Mouse (Mus musculus): ENCODE measurements at regions not wholly inside any gene's neighbourhood (a gene's known extent, or its start where the extent isn't known, plus 50 kb on each side); places are given as distances from the start of the nearest gene placed in this dataset.

DNA sequence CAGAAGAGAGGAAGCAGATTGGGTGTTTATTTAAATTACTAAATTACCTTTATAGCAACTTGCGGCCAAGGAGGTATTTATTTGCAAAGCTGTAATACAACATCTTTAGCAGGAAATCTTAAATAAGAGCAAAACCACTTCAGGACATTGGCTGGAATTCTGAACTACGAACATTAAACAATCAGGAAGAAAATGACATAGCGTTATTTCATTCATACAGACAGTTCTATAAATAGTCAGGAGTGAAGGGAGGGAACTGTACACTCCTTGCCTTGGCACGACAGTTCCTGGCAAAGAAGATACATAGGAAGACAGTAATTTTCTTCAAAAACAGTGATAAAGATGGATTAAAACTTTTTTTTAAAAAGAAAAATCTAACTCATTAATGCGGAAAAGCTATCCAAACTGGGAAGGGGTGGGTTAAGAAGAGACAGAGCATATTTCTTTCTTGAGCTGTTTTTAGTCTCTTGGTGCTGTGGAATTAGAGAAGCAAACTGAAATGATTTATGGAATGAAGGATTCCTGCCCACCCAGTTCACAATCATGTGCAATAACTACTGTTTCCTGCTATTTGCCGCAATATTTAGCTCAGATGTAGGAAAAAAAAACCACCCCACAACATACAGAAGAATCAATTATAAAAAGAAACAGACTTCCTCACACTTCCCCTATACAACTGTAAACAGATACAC, 147.9 kb downstream of the Mbl2 start:
- no peak for DNase-seq (ENCODE audit: low spot score)
- WGBS, result 79% methylated on average over 6 of the region's 6 CpGs

DNA sequence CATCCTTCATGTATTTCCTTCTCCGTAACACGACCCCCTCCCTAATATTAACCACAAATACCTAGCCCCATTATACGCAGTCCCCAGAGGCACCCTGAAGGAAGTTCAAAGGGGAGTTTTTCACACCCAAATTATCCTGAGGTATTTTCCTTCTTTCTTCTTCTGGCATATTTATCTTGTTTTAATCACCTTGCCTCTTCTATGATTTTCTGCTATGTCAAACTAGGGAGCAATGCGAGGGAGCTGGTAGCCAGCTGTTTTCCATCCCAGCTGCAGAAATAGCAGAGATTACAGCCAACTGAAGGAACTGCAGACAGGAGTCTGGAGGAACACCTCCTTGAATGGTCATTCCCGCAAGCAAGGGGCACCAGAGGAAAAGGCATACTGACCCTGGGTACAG, 155.7 kb downstream of the Dkk1 start:
- ATAC-seq (ENCODE audit: insufficient read depth, low FRiP score, low TSS enrichment) (no peak), DNase-seq (ENCODE audit: low spot score) (no peak)
- H3K9ac ChIP-seq (ENCODE audit: low read length), result no peak overlapping the region
- H3K27ac ChIP-seq (ENCODE audit: low read depth, low read length), result no peak overlapping the region
- 64% methylated on average over 5 of the region's 5 CpGs for WGBS
- H3K27me3 ChIP-seq (ENCODE audit: control insufficient read depth, insufficient read depth, low read length), result no peaks in the 10 kb centered on the region
- no peaks in the 10 kb centered on the region for H3K9me3 ChIP-seq (ENCODE audit: control insufficient read depth, low read length)
- no peak overlapping the region for H3K4me3 ChIP-seq (ENCODE audit: low read depth, low read length)
- H3K4me2 ChIP-seq (ENCODE audit: low read depth), result no peak overlapping the region
- no peaks in the 10 kb centered on the region for H3K4me1 ChIP-seq (ENCODE audit: control insufficient read depth, insufficient read depth, low read length)
- no peaks in the 10 kb centered on the region for H3K36me3 ChIP-seq (ENCODE audit: control insufficient read depth, insufficient read depth, low read length)

More for the DNA sequence above, 147.9 kb downstream of the Mbl2 start:
- no peak for ATAC-seq (ENCODE audit: insufficient read depth, low FRiP score, low TSS enrichment)
- no peaks in the 10 kb centered on the region for H3K4me1 ChIP-seq (ENCODE audit: control insufficient read depth, insufficient read depth, low read length)
- H3K9ac ChIP-seq (ENCODE audit: low read length), result no peak overlapping the region
- H3K27me3 ChIP-seq (ENCODE audit: control insufficient read depth, insufficient read depth, low read length), result no peaks in the 10 kb centered on the region
- no peak overlapping the region for H3K4me2 ChIP-seq (ENCODE audit: low read depth)
- H3K9me3 ChIP-seq (ENCODE audit: control insufficient read depth, low read length), result no peaks in the 10 kb centered on the region
- no peaks in the 10 kb centered on the region for H3K36me3 ChIP-seq (ENCODE audit: control insufficient read depth, insufficient read depth, low read length)
- H3K4me3 ChIP-seq (ENCODE audit: low read depth, low read length), result no peak overlapping the region
- no peak overlapping the region for H3K27ac ChIP-seq (ENCODE audit: low read depth, low read length)

DNA sequence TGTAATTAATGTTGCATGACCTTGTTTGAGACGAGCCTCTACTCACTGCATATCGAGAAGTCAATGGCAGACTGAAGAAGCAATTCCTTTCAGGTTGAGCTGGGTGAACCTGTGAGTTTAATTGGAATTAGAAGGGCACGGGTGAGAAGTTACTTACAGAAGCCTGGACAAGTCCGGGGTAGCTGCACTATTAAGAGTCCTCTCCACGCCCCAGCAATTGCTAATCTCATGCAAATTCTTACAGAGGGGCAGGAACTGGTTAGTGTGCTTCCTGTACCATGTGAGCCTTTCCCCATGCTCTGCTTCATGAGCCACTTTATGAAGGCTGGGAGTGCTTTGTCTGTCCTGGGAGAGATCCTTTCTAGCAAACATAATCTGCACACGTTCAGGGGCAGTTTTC, 142.5 kb downstream of the Dkk1 start:
- Histone ChIP-seq H3K4me3 (ENCODE audit: low read depth, low read length) (no peak overlapping the region), H3K9ac (ENCODE audit: low read length) (no peak overlapping the region), H3K36me3 (ENCODE audit: control insufficient read depth, insufficient read depth, low read length) (no peaks in the 10 kb centered on the region), H3K4me2 (ENCODE audit: low read depth) (no peak overlapping the region), H3K27me3 (ENCODE audit: control insufficient read depth, insufficient read depth, low read length) (no peaks in the 10 kb centered on the region), H3K27ac (ENCODE audit: low read depth, low read length) (no peak overlapping the region), H3K9me3 (ENCODE audit: control insufficient read depth, low read length) (no peaks in the 10 kb centered on the region), H3K4me1 (ENCODE audit: control insufficient read depth, insufficient read depth, low read length) (no peaks in the 10 kb centered on the region)
- no peak for ATAC-seq (ENCODE audit: insufficient read depth, low FRiP score, low TSS enrichment)
- DNase-seq (ENCODE audit: low spot score), result no peak
- WGBS, result 86% methylated on average over 6 of the region's 6 CpGs

DNA sequence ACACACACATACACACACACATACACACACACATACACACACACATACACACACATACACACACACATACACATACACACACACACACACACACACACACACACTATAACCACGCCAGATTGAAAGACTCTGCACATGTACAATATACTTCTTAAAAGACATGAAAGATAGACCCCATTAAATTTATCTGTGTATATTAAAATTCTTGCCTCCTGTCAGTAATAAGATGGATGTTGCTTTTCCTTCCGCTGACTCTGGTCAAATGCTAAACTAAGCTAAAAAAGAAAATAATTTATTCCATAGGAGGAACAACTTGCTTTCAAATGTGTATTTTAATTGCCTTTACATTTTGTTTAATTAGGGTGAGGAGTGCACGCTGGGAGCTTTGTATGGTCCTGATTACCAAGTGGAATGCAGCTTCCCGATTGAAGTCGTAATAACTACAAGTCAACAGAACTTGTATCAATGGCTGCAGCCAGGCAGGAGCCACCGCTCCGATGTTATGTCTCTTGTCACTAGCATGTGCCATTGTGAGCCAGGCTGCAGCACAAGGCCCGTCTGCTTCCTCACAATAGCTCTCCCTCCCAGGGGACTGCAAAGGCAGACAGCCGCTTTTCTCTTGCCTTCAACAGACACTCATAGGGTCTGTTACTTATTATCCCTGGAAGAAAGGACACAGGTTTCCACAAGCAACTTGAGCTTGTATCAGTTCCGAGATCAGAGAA, 129.7 kb downstream of the Dkk1 start:
- no peak overlapping the region for H3K4me3 ChIP-seq (ENCODE audit: low read depth, low read length)
- no peaks in the 10 kb centered on the region for H3K36me3 ChIP-seq (ENCODE audit: control insufficient read depth, insufficient read depth, low read length)
- no peaks in the 10 kb centered on the region for H3K27me3 ChIP-seq (ENCODE audit: control insufficient read depth, insufficient read depth, low read length)
- no peak overlapping the region for H3K27ac ChIP-seq (ENCODE audit: low read depth, low read length)
- no peaks in the 10 kb centered on the region for H3K4me1 ChIP-seq (ENCODE audit: control insufficient read depth, insufficient read depth, low read length)
- peak overlapping the region; percentile 7; the same call in 1 of the 2 replicates for H3K4me2 ChIP-seq (ENCODE audit: low read depth)
- no peak overlapping the region for H3K9ac ChIP-seq (ENCODE audit: low read length)
- H3K9me3 ChIP-seq (ENCODE audit: control insufficient read depth, low read length), result no peaks in the 10 kb centered on the region
- DNase-seq (ENCODE audit: low spot score) (peak; percentile 75), ATAC-seq (ENCODE audit: insufficient read depth, low FRiP score, low TSS enrichment) (peak; percentile 91)
- WGBS, result 23% methylated on average over 10 of the region's 10 CpGs

DNA sequence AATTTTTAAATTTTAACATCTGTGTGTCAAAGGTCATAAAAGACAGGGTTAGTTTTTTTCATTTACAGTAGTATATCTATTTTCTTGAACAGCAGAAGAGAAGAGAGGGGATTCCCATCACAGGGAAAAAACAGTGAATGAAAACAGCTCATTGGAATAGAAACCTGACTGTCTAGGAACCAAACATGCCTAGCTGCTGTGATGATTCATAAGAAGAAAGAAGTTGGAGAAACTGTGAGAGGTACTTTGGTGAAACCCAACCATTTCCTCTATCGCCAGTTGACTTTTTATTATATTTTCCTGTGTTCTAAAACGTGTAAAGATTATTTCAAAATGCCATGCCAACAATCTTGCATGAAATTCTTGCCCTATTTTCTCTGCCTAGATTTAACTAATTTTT, 123.8 kb downstream of the Dkk1 start:
- DNase-seq (ENCODE audit: low spot score) (no peak), ATAC-seq (ENCODE audit: insufficient read depth, low FRiP score, low TSS enrichment) (no peak)
- H3K9ac ChIP-seq (ENCODE audit: low read length), result no peak overlapping the region
- H3K4me3 ChIP-seq (ENCODE audit: low read depth, low read length), result no peak overlapping the region
- WGBS, result 89% methylated on average over 2 of the region's 2 CpGs
- no peak overlapping the region for H3K27ac ChIP-seq (ENCODE audit: low read depth, low read length)
- H3K9me3 ChIP-seq (ENCODE audit: control insufficient read depth, low read length), result no peaks in the 10 kb centered on the region
- H3K36me3 ChIP-seq (ENCODE audit: control insufficient read depth, insufficient read depth, low read length), result no peaks in the 10 kb centered on the region
- no peaks in the 10 kb centered on the region for H3K27me3 ChIP-seq (ENCODE audit: control insufficient read depth, insufficient read depth, low read length)
- H3K4me2 ChIP-seq (ENCODE audit: low read depth), result no peak overlapping the region
- H3K4me1 ChIP-seq (ENCODE audit: control insufficient read depth, insufficient read depth, low read length), result no peaks in the 10 kb centered on the region

DNA sequence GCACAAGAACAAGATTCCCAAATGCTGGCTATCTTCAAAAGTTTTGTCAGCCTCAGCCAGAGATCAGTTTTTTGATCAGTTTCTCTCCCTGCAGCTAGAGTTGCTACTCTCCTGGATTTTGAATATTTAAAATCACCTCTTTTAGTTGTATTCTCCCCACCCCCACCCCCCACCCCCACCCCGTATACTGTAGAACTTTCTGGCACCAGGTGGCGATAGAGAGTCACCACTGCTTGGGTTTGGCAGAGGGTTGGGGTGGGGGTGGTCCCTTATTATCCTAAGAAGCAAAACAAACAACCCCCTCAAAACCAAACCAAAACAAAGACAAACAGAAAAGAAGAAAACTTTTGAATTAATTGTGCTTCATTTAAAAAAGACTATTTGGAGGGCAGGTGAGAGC, 122.0 kb downstream of the Dkk1 start:
- Histone ChIP-seq H3K4me3 (ENCODE audit: low read depth, low read length) (no peak overlapping the region), H3K4me1 (ENCODE audit: control insufficient read depth, insufficient read depth, low read length) (no peaks in the 10 kb centered on the region), H3K4me2 (ENCODE audit: low read depth) (no peak overlapping the region), H3K36me3 (ENCODE audit: control insufficient read depth, insufficient read depth, low read length) (no peaks in the 10 kb centered on the region), H3K9ac (ENCODE audit: low read length) (no peak overlapping the region), H3K27me3 (ENCODE audit: control insufficient read depth, insufficient read depth, low read length) (no peaks in the 10 kb centered on the region), H3K27ac (ENCODE audit: low read depth, low read length) (no peak overlapping the region), H3K9me3 (ENCODE audit: control insufficient read depth, low read length) (no peaks in the 10 kb centered on the region)
- 11% methylated on average over 2 of the region's 2 CpGs for WGBS
- ATAC-seq (ENCODE audit: insufficient read depth, low FRiP score, low TSS enrichment), result no peak
- DNase-seq (ENCODE audit: low spot score), result no peak

DNA sequence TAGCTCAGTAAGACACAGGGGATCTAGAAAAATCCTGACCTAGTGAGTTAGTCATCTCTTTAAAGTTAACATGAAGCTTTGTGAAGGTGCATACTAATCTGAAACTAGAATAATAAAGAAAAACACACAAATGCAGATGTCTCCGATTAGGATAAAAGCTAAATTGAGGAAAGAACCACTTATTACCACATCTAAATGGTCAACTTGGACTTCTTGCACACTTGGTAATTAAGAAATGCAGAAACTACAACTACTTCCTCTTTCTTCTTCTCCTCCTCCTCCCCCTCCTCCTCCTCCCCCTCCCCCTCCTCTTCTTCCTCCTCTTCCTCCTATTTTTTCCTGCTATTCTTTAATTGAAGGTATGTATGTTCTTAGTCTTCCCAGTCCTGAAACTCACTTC, 116.3 kb downstream of the Dkk1 start:
- Histone ChIP-seq H3K27ac (ENCODE audit: low read depth, low read length) (no peak overlapping the region), H3K9me3 (ENCODE audit: control insufficient read depth, low read length) (no peaks in the 10 kb centered on the region), H3K27me3 (ENCODE audit: control insufficient read depth, insufficient read depth, low read length) (no peaks in the 10 kb centered on the region), H3K4me3 (ENCODE audit: low read depth, low read length) (no peak overlapping the region), H3K36me3 (ENCODE audit: control insufficient read depth, insufficient read depth, low read length) (no peaks in the 10 kb centered on the region), H3K9ac (ENCODE audit: low read length) (no peak overlapping the region), H3K4me1 (ENCODE audit: control insufficient read depth, insufficient read depth, low read length) (no peaks in the 10 kb centered on the region), H3K4me2 (ENCODE audit: low read depth) (no peak overlapping the region)
- DNase-seq (ENCODE audit: low spot score) (no peak), ATAC-seq (ENCODE audit: insufficient read depth, low FRiP score, low TSS enrichment) (no peak)
- 100% methylated on average over 1 of the region's 1 CpGs for WGBS

DNA sequence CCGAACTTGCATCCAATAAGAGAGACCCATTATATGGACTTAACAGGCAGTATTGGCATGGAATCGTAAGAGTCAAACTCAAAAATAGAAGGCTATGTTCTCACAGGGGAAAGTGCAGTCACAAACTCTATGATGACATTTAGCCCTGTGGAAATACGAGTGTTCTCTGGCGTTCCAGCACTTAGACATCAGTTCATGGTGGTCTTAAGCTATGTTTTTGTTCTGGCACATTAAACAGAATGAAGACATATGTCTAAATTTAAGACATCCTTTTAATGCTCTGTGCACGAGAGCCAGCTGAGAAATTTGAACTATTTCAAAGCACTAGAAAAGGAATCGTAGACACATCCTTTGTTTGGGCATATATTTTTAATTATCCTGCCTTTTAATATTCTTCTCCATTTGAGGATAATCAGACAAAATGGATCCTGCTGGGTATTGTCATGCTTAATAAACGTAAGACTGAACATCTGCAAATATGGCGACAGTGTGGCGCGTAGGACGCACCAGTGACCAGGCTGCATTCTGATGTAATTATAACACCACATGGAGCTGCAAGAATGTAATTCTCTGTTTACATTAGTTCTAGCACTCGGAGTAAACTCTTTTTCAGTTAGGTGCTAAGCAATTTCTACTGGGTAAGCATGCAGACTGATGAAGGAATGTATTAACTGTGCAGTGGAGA, 114.3 kb downstream of the Dkk1 start:
- Histone ChIP-seq H3K9me3 (ENCODE audit: control insufficient read depth, low read length) (no peaks in the 10 kb centered on the region), H3K36me3 (ENCODE audit: control insufficient read depth, insufficient read depth, low read length) (no peaks in the 10 kb centered on the region), H3K4me1 (ENCODE audit: control insufficient read depth, insufficient read depth, low read length) (no peaks in the 10 kb centered on the region), H3K27me3 (ENCODE audit: control insufficient read depth, insufficient read depth, low read length) (no peaks in the 10 kb centered on the region), H3K27ac (ENCODE audit: low read depth, low read length) (no peak overlapping the region), H3K4me2 (ENCODE audit: low read depth) (no peak overlapping the region), H3K4me3 (ENCODE audit: low read depth, low read length) (no peak overlapping the region), H3K9ac (ENCODE audit: low read length) (no peak overlapping the region)
- WGBS, result 62% methylated on average over 12 of the region's 12 CpGs
- DNase-seq (ENCODE audit: low spot score) (no peak), ATAC-seq (ENCODE audit: insufficient read depth, low FRiP score, low TSS enrichment) (no peak)

Data from neural tube, embryonic 11.5 days (tissue).